Mouse (Mus musculus) limb, embryonic 12.5 days (tissue): Measurements from ENCODE around the gene Prrc2a. TPM values are rescaled to one million over a fixed set of nuclear protein-coding genes. Genes with fewer than 3 reads are reported as not detected.

Experiments used
- ATAC-seq: fragments of 200-750 bp; cut with Nextera tagmentation; 2 replicates; pipeline ENCODE4 v1.8.0; 2017; ENCODE audit warnings: low read depth, moderate TSS enrichment; ENCODE audit not compliant: insufficient number of reproducible peaks, insufficient read depth, low FRiP score, low TSS enrichment
- H3K27ac ChIP-seq: fragments of 300-500 bp; sonication (generic); 2 replicates; pipeline ENCODE4 v1.5.1; 2016; ENCODE audit warnings: mild to moderate bottlenecking, moderate library complexity
- H3K27me3 ChIP-seq: fragments of 300-500 bp; sonication (generic); 2 replicates; pipeline ENCODE4 v1.6.1; 2016; ENCODE audit warnings: mild to moderate bottlenecking, moderate library complexity
- H3K36me3 ChIP-seq: fragments of 300-500 bp; sonication (generic); 2 replicates; pipeline ENCODE4 v1.6.1; 2016; ENCODE audit warnings: mild to moderate bottlenecking, moderate library complexity
- H3K4me1 ChIP-seq: fragments of 300-500 bp; sonication (generic); replicated peaks from 2 replicates; pipeline ENCODE4 v1.6.1; 2016
- H3K4me2 ChIP-seq: fragments of 300-500 bp; sonication (generic); 2 replicates; pipeline ENCODE4 v1.6.1; 2016; ENCODE audit warnings: mild to moderate bottlenecking, moderate library complexity
- H3K4me3 ChIP-seq: fragments of 300-500 bp; sonication (generic); replicated peaks from 2 replicates; pipeline ENCODE4 v1.5.1; 2016; ENCODE audit warnings: mild to moderate bottlenecking
- H3K9ac ChIP-seq: fragments of 300-500 bp; sonication (generic); replicated peaks from 2 replicates; pipeline ENCODE4 v1.6.1; 2016; ENCODE audit warnings: mild to moderate bottlenecking, moderate library complexity
- H3K9me3 ChIP-seq: fragments of 300-500 bp; sonication (generic); 2 replicates; pipeline ENCODE4 v1.6.1; 2016; ENCODE audit warnings: mild to moderate bottlenecking, moderate library complexity
- WGBS: fragments of 180-500 bp; shearing (Covaris S2); methylation state at CpG from one replicate; pipeline ENCODE4 v1.1.7; 2016; 5-methylcytosine and 5-hydroxymethylcytosine counted together
- polyA plus RNA-seq: library from polyadenylated mRNA; unstranded; fragments of >200 nt; fragmentation: Nextera tagmentation; extraction: Ambion mirVana; gene quantifications from 2 replicates; pipeline ENCODE4 v1.2.1, GENCODE M21; 2016

Gene Prrc2a
- polyA plus RNA-seq, 1 experiment from 2014 or later, result 231 TPM

DNA sequence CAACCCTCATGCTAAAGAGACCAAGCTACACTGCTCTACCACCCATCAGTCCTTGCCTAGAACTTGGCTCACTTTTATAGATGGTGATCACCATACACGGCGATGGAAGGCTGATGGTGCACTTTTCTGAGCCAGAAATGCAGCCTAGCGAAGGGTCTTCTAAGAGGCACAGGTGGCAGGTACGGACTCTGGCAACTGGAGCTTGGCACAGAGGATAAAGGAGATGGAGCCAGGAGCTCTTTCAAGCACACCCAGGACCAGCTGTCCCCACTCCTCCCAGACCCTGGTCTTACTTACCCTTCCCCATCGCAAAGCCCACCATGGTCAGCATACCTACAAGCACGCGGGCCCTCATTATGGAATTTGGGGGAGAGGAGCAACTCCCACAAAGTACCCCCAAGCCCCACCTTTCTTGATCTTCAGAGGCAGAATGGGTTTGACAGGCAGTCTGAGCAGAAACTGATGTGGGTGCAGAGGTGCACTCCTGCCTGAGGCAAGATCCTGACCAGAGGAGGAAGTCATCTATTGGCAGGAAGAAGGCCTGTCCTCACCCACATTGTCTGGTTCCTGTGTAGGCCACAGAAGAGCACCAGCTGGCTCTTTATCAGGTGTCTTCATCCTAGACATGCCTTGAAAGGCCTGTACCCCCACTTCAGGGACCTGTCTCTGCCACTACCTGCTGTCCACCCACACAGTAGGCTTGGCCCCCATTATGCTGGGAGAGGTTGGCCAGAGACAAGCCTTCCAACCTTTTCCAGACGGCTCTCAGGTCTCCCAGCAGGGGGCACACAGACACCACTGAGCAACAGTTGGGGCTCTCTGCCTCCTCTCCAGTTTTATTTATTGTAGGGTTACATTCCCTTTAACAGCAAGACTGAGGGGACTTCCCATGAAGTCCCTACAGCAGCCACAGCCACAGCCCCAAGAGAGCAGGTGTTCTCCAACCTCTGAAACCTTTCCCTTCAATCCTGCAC lies 49.4 kb downstream of the Prrc2a start, which contains the start of gene Ly6g5b:
Gene Ly6g5b, minus strand, starts transcription at position 383 of the 974 bp plus-strand sequence.
- no peak for ATAC-seq
- Histone ChIP-seq H3K36me3 (peaks cover 56% of the 10 kb centered on the region), H3K9ac (no peak within 1 kb of the TSS), H3K9me3 (no peaks in the 10 kb centered on the region), H3K27ac (no peak within 1 kb of the TSS), H3K4me1 (peaks cover 8% of the 10 kb centered on the region), H3K4me2 (no peak within 1 kb of the TSS), H3K4me3 (no peak within 1 kb of the TSS), H3K27me3 (no peaks in the 10 kb centered on the region)
- 83% methylated on average over 8 of the region's 8 CpGs for WGBS

DNA sequence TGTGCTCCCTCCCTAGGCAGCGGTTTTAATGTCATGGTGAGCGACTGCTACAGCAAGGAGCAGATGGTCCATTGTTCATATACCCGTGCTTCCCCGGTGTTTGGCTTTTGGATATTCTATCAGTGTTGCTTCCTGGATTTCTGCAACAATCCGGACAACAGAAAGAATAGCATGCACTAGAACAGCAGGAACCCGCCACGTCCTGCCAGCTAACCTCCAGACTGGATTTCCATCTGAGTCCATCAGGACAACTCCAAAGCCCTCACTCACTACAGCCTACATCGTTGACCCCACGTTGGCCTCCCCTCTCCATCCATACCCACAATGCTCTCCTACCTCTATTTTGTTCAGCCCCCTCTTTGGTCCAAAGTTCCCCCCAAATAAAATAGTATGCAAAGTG lies 52.9 kb downstream of the Prrc2a start:
- no peak for ATAC-seq
- WGBS, result 80% methylated on average over 9 of the region's 9 CpGs
- Histone ChIP-seq H3K36me3 (peaks cover 30% of the 10 kb centered on the region), H3K4me1 (no peaks in the 10 kb centered on the region), H3K9ac (no peak overlapping the region), H3K27ac (no peak overlapping the region), H3K4me2 (no peak overlapping the region), H3K27me3 (no peaks in the 10 kb centered on the region), H3K4me3 (no peak overlapping the region), H3K9me3 (no peaks in the 10 kb centered on the region)

DNA sequence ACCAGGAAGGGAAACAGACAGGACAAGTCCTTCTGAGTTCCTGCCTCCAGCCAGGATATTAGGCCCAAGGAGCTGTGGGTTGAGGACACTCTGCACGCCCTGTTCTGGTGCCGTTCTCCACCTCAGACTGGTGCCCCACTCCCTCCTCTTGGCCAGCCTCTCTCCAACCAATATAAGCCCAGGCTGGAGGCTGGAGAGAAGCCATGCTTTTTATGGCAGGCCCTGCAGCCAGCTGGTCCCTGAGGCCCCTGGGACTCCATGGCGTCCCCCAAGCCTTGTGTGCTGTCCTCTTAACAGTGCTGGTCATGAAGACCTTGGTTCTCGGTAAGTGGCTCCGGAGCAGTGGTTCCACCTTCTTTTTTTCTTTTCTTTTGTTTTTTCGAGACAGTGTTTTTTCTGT lies 56.6 kb downstream of the Prrc2a start, which contains the start of gene Ly6g5c:
Gene Ly6g5c, plus strand, starts transcription at position 183 of the 400 bp plus-strand sequence.
- Histone ChIP-seq H3K4me2 (no peak within 1 kb of the TSS), H3K27ac (no peak within 1 kb of the TSS), H3K4me1 (peaks cover 6% of the 10 kb centered on the region; the same call in 1 of the 2 replicates), H3K9me3 (no peaks in the 10 kb centered on the region), H3K4me3 (no peak within 1 kb of the TSS), H3K27me3 (no peaks in the 10 kb centered on the region), H3K36me3 (peaks cover 12% of the 10 kb centered on the region), H3K9ac (no peak within 1 kb of the TSS)
- WGBS, result 80% methylated on average over 6 of the region's 6 CpGs
- no peak for ATAC-seq

DNA sequence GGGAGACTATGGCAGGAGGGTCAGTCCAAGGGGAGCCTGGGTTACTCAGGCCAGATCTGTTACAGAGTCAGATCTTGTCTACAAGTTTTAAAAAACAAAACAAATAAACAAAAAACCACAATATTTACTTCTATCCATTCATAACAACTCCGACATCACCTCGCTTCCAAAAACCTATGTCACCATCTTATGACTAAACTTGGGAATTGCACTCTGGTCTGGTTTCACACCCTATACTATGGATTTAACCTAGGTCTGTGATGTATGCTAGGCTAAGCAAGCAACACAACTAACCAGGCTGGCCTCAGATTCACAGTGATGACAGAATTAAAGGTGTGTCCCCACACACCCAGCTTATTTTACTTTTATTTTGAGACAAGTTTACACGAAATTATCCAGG lies 58.2 kb downstream of the Prrc2a start:
- Histone ChIP-seq H3K9me3 (no peaks in the 10 kb centered on the region), H3K36me3 (peaks cover 28% of the 10 kb centered on the region), H3K27me3 (no peaks in the 10 kb centered on the region), H3K4me1 (peaks cover 6% of the 10 kb centered on the region; the same call in 1 of the 2 replicates), H3K9ac (no peak overlapping the region), H3K27ac (no peak overlapping the region), H3K4me2 (0 out of 2 replicates have a peak overlapping the region, but pooled peaks have one; percentile 17), H3K4me3 (no peak overlapping the region; the same call in 1 of the 2 replicates)
- 77% methylated on average over 3 of the region's 3 CpGs for WGBS
- ATAC-seq, result no peak

DNA sequence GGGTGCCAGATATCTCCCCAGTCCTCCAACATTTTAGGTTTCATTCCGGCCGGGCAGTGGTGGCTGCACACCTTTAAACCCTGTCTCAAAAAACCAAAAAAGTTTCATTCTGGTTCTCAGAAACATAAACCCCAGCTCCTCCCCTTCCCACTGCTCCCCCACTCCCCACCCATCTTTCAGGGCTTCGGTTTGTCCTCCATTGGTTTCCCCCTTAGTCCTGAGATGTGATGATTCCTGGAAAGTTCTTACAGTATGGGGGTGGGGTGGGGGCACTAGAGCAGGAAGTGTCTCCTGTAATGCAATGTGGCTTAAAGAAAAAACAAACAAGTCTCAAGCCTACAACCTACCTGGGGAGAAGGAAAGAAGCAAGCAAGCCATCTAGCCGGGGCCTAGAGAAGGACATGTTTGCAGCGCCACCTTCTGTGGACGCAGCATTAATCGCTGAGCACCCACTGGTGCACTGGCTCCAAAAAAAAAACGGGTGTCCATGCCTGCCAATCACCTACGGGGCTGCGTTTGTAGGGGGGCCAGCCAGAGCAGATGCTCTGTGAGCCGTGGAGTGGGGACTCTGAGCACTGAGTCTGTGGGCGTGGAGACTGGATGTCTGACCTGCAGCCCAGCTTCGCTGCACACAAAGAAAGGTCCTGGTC lies 58.8 kb downstream of the Prrc2a start:
- Histone ChIP-seq H3K27ac (no peak overlapping the region), H3K4me1 (peaks cover 6% of the 10 kb centered on the region; the same call in 1 of the 2 replicates), H3K36me3 (peaks cover 34% of the 10 kb centered on the region), H3K9me3 (no peaks in the 10 kb centered on the region), H3K9ac (peak overlapping the region; percentile 45; the same call in 1 of the 2 replicates), H3K4me3 (no peak overlapping the region; the same call in 1 of the 2 replicates), H3K27me3 (no peaks in the 10 kb centered on the region), H3K4me2 (peak overlapping the region; percentile 17)
- ATAC-seq, result no peak
- WGBS, result 35% methylated on average over 13 of the region's 13 CpGs

DNA sequence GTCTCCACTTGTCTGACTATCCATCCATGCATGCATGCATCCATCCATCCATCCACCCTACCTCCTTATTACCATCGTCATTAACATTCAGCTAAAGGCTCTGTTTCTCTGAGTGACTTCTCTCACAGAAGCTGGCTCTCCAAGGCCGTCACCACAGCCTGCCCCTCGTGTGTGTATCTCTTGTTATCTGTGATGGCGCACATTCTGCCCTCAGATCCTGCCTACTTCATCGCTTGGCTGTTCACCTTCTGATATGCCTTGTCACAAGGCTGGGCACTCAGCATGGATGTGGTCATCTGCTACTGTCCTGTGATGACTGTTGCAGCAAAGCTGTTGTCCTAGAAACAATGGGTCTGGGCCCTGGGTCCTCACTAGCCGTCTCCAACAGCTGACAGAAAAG lies 59.9 kb downstream of the Prrc2a start:
- Histone ChIP-seq H3K9me3 (no peaks in the 10 kb centered on the region), H3K4me2 (no peak overlapping the region), H3K9ac (no peak overlapping the region), H3K36me3 (peaks cover 45% of the 10 kb centered on the region), H3K27ac (no peak overlapping the region), H3K4me3 (no peak overlapping the region), H3K27me3 (no peaks in the 10 kb centered on the region), H3K4me1 (peaks cover 6% of the 10 kb centered on the region; the same call in 1 of the 2 replicates)
- ATAC-seq, result no peak
- 83% methylated on average over 6 of the region's 6 CpGs for WGBS

DNA sequence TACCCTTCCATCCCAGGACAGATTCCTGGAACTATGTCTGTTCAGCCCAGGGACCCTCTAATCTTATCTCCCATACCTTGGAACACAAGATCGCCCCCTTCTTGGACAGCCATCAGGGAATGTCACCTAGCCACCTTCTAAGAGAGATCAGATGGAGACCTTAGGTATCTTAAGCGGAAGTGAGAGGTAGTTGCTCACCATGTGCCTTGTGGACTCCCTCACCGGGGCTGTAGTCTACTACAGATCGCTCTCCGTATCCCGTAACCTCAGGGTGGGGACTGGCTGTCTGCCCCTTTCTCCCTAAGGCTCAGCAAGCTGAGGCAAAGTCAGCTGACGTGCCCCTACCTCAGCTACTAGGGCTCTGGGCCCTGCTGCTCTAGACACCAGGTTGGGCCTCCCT lies 60.6 kb downstream of the Prrc2a start:
- H3K27me3 ChIP-seq, result no peaks in the 10 kb centered on the region
- no peak for ATAC-seq
- no peak overlapping the region for H3K9ac ChIP-seq
- peaks cover 52% of the 10 kb centered on the region for H3K36me3 ChIP-seq
- no peak overlapping the region for H3K4me3 ChIP-seq
- no peaks in the 10 kb centered on the region for H3K9me3 ChIP-seq
- no peak overlapping the region for H3K27ac ChIP-seq
- peaks cover 6% of the 10 kb centered on the region; the same call in 1 of the 2 replicates for H3K4me1 ChIP-seq
- WGBS, result 85% methylated on average over 7 of the region's 7 CpGs
- H3K4me2 ChIP-seq, result no peak overlapping the region

DNA sequence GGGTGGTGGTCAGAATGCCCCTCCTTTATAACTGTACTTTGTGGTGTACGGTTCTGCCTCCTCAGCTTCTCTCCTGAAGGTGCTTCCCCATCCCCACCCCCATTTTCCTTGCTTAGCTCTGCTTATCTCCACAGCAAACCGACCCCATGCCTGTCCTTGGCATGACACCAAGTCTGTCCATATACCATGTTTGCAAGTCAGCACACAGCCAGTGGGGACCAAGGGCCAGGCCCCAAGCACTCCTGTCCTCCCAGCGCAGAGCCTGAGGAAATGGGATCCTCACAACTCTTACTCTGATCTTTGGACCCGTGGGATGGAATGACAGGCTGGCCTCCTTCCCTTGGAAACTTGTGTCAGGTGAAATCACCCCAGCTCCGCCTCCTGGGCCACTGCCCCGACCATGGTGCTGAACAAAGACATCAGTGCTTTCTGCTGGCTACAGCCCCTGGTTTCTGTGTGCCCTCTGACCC lies 61.4 kb downstream of the Prrc2a start:
- 71% methylated on average over 6 of the region's 6 CpGs for WGBS
- no peak overlapping the region for H3K4me2 ChIP-seq
- no peak overlapping the region for H3K9ac ChIP-seq
- H3K4me3 ChIP-seq, result no peak overlapping the region
- H3K27ac ChIP-seq, result no peak overlapping the region
- H3K9me3 ChIP-seq, result no peaks in the 10 kb centered on the region
- no peaks in the 10 kb centered on the region for H3K27me3 ChIP-seq
- H3K36me3 ChIP-seq, result peaks cover 60% of the 10 kb centered on the region
- peaks cover 6% of the 10 kb centered on the region; the same call in 1 of the 2 replicates for H3K4me1 ChIP-seq
- no peak for ATAC-seq

DNA sequence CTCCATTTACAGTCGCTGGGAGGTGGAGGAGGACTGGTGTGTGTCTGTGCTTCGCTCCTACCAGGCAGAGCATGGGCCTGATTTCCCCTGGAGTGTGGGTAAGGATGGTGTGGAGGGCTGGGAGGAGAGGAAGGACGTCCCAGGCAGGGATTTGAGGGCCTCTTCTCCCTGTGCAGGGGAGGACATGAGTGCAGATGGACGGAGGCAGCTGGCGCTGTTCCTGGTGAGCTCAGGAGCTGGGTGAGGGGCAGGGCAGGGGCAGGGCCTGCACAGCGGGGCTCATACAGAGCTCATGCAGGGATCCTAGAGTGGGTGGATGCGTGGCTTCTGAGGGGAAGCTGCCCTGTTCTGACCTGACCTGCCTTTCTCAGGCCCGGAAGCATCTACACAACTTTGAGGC lies 62.4 kb downstream of the Prrc2a start:
- Histone ChIP-seq H3K36me3 (peaks cover 70% of the 10 kb centered on the region), H3K9me3 (no peaks in the 10 kb centered on the region), H3K4me3 (no peak overlapping the region), H3K4me1 (peaks cover 6% of the 10 kb centered on the region; the same call in 1 of the 2 replicates), H3K4me2 (no peak overlapping the region; the same call in 1 of the 2 replicates), H3K27ac (no peak overlapping the region), H3K27me3 (no peaks in the 10 kb centered on the region), H3K9ac (0 out of 2 replicates have a peak overlapping the region, but pooled peaks have one; percentile 9)
- ATAC-seq, result 0 out of 2 replicates have a peak, but pooled peaks have one; percentile 20
- 62% methylated on average over 8 of the region's 8 CpGs for WGBS

DNA sequence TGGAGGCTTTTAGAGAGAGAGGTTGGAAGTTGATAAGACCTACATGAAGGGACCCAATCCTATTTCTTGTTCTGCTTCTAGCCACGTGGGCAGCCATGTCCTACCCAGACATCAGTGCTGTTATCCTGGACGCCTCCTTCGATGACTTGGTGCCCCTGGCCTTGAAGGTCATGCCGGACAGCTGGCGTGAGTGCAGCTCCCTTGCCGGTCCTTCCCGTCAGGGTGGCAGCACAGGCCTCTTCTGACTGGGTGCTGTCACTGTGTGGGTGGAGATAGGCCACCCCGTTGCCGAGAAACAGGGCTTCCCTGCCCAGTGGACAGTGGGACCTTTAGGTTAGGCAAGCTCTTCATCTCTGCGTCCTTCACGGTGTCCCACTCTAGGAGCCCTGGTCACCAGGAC lies 63.5 kb downstream of the Prrc2a start:
- Histone ChIP-seq H3K4me2 (no peak overlapping the region), H3K27ac (no peak overlapping the region), H3K4me3 (no peak overlapping the region), H3K9me3 (no peaks in the 10 kb centered on the region), H3K9ac (no peak overlapping the region), H3K27me3 (no peaks in the 10 kb centered on the region), H3K4me1 (peaks cover 5% of the 10 kb centered on the region; the same call in 1 of the 2 replicates), H3K36me3 (peaks cover 81% of the 10 kb centered on the region)
- WGBS, result 86% methylated on average over 11 of the region's 11 CpGs
- ATAC-seq, result no peak
